Mouse (Mus musculus): ENCODE results near the gene Scgn. TPM values are rescaled to one million over a fixed set of nuclear protein-coding genes. Genes with fewer than 3 reads are reported as not detected.

Scgn gene
- polyA plus RNA-seq, 1 experiment from 2014 or later, result 0.13 TPM

Small RNA genes within 50 kb of the gene (microRNA-seq; reads per million reads assigned to microRNA genes)
- gene Gm44344, result not detected

Other genes with a start within 250 kb of the Scgn start
- gene Hist1h3c, start 245.6 kb downstream of the Scgn start, polyA plus RNA-seq (2016; fragmentation: Nextera tagmentation; extraction: Ambion mirVana), result 4.2 and 4.4 TPM in 2 replicates
- 1.4 and 2.9 TPM in 2 replicates for gene Hist1h2bb, start 244.5 kb downstream of the Scgn start, polyA plus RNA-seq (2016; fragmentation: Nextera tagmentation; extraction: Ambion mirVana)
- gene Hist1h2ab, start 240.1 kb downstream of the Scgn start, polyA plus RNA-seq (2016; fragmentation: Nextera tagmentation; extraction: Ambion mirVana), result 16.1 and 23.3 TPM in 2 replicates
- gene Hist1h3b, start 238.9 kb downstream of the Scgn start, polyA plus RNA-seq (2016; fragmentation: Nextera tagmentation; extraction: Ambion mirVana), result 2.6 and 3.2 TPM in 2 replicates
- gene Hist1h4b, start 234.2 kb downstream of the Scgn start, polyA plus RNA-seq (2016; fragmentation: Nextera tagmentation; extraction: Ambion mirVana), result 3.4 and 4.4 TPM in 2 replicates
- 0.28 TPM in 1 of 2 replicates, not detected in the other for gene Hist1h4a, start 230.0 kb downstream of the Scgn start, polyA plus RNA-seq (2016; fragmentation: Nextera tagmentation; extraction: Ambion mirVana)
- 2.0 and 3.2 TPM in 2 replicates for gene Hist1h3a, start 228.8 kb downstream of the Scgn start, polyA plus RNA-seq (2016; fragmentation: Nextera tagmentation; extraction: Ambion mirVana)
- 1.2 and 1.4 TPM in 2 replicates for gene Hist1h1a, start 227.5 kb downstream of the Scgn start, polyA plus RNA-seq (2016; fragmentation: Nextera tagmentation; extraction: Ambion mirVana)
- 0.14 TPM in 1 of 2 replicates, not detected in the other for gene Trim38, start 221.3 kb downstream of the Scgn start, polyA plus RNA-seq (2016; fragmentation: Nextera tagmentation; extraction: Ambion mirVana)
- gene Slc17a2, start 184.2 kb downstream of the Scgn start, polyA plus RNA-seq (2016; fragmentation: Nextera tagmentation; extraction: Ambion mirVana), result 0.09 TPM in 1 of 2 replicates, not detected in the other
- gene Slc17a3, start 151.8 kb downstream of the Scgn start, polyA plus RNA-seq (2016; fragmentation: Nextera tagmentation; extraction: Ambion mirVana), result not detected in 2 replicates
- gene Slc17a1, start 123.5 kb downstream of the Scgn start, polyA plus RNA-seq (2016; fragmentation: Nextera tagmentation; extraction: Ambion mirVana), result not detected in 2 replicates
- gene Slc17a4, start 76.2 kb downstream of the Scgn start, polyA plus RNA-seq (2016; fragmentation: Nextera tagmentation; extraction: Ambion mirVana), result 0.10 TPM in 1 of 2 replicates, not detected in the other
- gene Hist1h2ba, start 57.1 kb downstream of the Scgn start, polyA plus RNA-seq (2016; fragmentation: Nextera tagmentation; extraction: Ambion mirVana), result not detected in 2 replicates
- not detected in 2 replicates for gene Hist1h2aa, start 56.8 kb downstream of the Scgn start, polyA plus RNA-seq (2016; fragmentation: Nextera tagmentation; extraction: Ambion mirVana)